Mouse (Mus musculus): ENCODE measurements around the gene Bcl2l1.

Gene Bcl2l1

GRCm38 (mm10) chr2:152831019-152831878, at the start of gene Bcl2l1:
Gene Bcl2l1 (minus strand): TSS chr2:152831728.
- peak; percentile 99 for DNase-seq

GRCm38 (mm10) chr2:152880898-152881297, 49.4 kb upstream of the Bcl2l1 start:
- DNase-seq: no peak

GRCm38 (mm10) chr2:152878239-152878638, 46.7 kb upstream of the Bcl2l1 start:
- no peak for DNase-seq

- DNase-seq: no peak
Measured at GRCm38 (mm10) chr2:152863346-152863745, 31.8 kb upstream of the Bcl2l1 start.

- no peak for DNase-seq
Measured at GRCm38 (mm10) chr2:152862638-152863037, 31.1 kb upstream of the Bcl2l1 start.

- DNase-seq: peak; percentile 31
Measured at GRCm38 (mm10) chr2:152861891-152862290, 30.4 kb upstream of the Bcl2l1 start.

GRCm38 (mm10) chr2:152859501-152859900, 28.0 kb upstream of the Bcl2l1 start:
- DNase-seq: no peak

- no peak for DNase-seq
Measured at GRCm38 (mm10) chr2:152848466-152848865, 16.9 kb upstream of the Bcl2l1 start.

GRCm38 (mm10) chr2:152847815-152848302, 16.3 kb upstream of the Bcl2l1 start, which contains the start of gene Tpx2:
Gene Tpx2 (plus strand): TSS chr2:152847964.
- peak; percentile 99 for DNase-seq

- no peak for DNase-seq
Measured at GRCm38 (mm10) chr2:152847057-152847814, 15.7 kb upstream of the Bcl2l1 start.

- DNase-seq: no peak
Measured at GRCm38 (mm10) chr2:152842741-152843140, 11.2 kb upstream of the Bcl2l1 start.

- DNase-seq: no peak
Measured at GRCm38 (mm10) chr2:152839256-152839655, 7.7 kb upstream of the Bcl2l1 start.

GRCm38 (mm10) chr2:152830021-152830921, 1.3 kb downstream of the Bcl2l1 start:
- peak; percentile 98 for DNase-seq

GRCm38 (mm10) chr2:152829367-152829881, 2.1 kb downstream of the Bcl2l1 start:
- no peak for DNase-seq

GRCm38 (mm10) chr2:152828532-152828931, 3.0 kb downstream of the Bcl2l1 start:
- no peak for DNase-seq

GRCm38 (mm10) chr2:152828011-152828370, 3.5 kb downstream of the Bcl2l1 start:
- DNase-seq: no peak

GRCm38 (mm10) chr2:152827321-152828010, 4.1 kb downstream of the Bcl2l1 start:
- peak; percentile 45 for DNase-seq

GRCm38 (mm10) chr2:152826481-152826880, 5.0 kb downstream of the Bcl2l1 start:
- DNase-seq: no peak

- no peak for DNase-seq
Measured at GRCm38 (mm10) chr2:152825713-152826112, 5.8 kb downstream of the Bcl2l1 start.

GRCm38 (mm10) chr2:152825168-152825697, 6.3 kb downstream of the Bcl2l1 start:
- DNase-seq: no peak

GRCm38 (mm10) chr2:152824438-152825167, 6.9 kb downstream of the Bcl2l1 start:
- DNase-seq: no peak

All from lung, postnatal 10 days (tissue).